Mouse (Mus musculus) heart, postnatal 0 days (tissue): ENCODE data around the gene Cdkal1.

Experiments used
- CTCF ChIP-seq: IDR thresholded peaks from 2 replicates; pipeline ENCODE4 v1.5.1; 2016; ENCODE audit warnings: antibody characterized with exemption, control low read depth, low read depth
- EP300 ChIP-seq: IDR thresholded peaks from 2 replicates; pipeline ENCODE4 v1.6.1; 2016; ENCODE audit warnings: antibody characterized with exemption, low read depth

DNA sequence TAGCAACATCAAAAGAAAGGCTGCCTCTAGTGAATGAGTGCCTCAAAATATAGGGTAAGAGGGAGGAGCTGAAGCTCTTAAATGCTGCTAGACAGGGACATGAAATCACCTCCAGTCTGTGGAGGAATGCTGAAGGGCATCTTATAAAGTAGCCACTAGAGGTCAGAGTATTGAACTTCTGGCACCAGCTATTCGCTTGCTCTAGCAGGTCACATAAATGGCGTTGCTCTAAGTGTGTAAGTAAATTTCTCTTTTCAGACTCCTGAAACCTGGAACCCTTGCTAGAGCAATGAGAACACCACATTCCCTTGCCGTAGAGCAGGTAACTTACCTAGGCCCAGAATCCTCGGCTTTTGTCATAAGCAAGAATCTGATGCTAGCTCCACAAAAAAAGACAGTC, 2.0 kb upstream of the Cdkal1 start:
- TF ChIP-seq CTCF (peak; percentile 72), EP300 (no peak)
